32 mouse cellular contexts compared by ENCODE assay signal in genomic region chrX:13234709-13235108, GRCm38 (mm10). TPM values are rescaled to one million over a fixed set of nuclear protein-coding genes. Genes with fewer than 3 reads are reported as not detected.
DNase-seq lines count a peak whose midpoint lies in the region; ATAC-seq and TF ChIP-seq lines count a peak whose summit lies in the region.
"Had no signal": no experiment of that assay in that cellular context is flagged by ENCODE, and none has a peak within 500 bp of the region (broad histone marks: within the 10 kb centered on the region; RNA-seq: fewer than 3 reads in every experiment).

No protein-coding gene starts in this region.

- peaks cover 66% of the 10 kb centered on the region for H3K4me1 ChIP-seq in megakaryocyte, embryonic 14.5 days
- H3K4me1 ChIP-seq in intestine, postnatal 0 days (replicated peaks; ENCODE audit: control insufficient read depth, insufficient read depth, low read length): no peaks in the 10 kb centered on the region
- H3K4me1 ChIP-seq: embryonic facial prominence, embryonic 12.5 days had no signal

- H3K27me3 ChIP-seq in megakaryocyte, embryonic 14.5 days (replicated peaks): peaks cover 11% of the 10 kb centered on the region
- no peaks in the 10 kb centered on the region for H3K27me3 ChIP-seq in intestine, postnatal 0 days (replicated peaks; ENCODE audit: control insufficient read depth, insufficient read depth, low read length)
- H3K27me3 ChIP-seq: liver, embryonic 15.5 days; neural tube, embryonic 12.5 days had no signal

- H3K4me3 ChIP-seq in megakaryocyte, embryonic 14.5 days (replicated peaks): peak overlapping the region; percentile 67
- H3K4me3 ChIP-seq in intestine, postnatal 0 days (ENCODE audit: low read depth, low read length): no peak overlapping the region
- H3K4me3 ChIP-seq: embryonic facial prominence, embryonic 12.5 days; heart, embryonic 10.5 days; heart, embryonic 15.5 days; hindbrain, embryonic 12.5 days; limb, embryonic 15.5 days; liver, embryonic 15.5 days; midbrain, embryonic 10.5 days; myocyte; neural tube, embryonic 12.5 days had no signal

- no peak for TF ChIP-seq CTCF in intestine, postnatal 0 days (IDR thresholded peaks at IDR 0.05; ENCODE audit: low read depth)

- 24% methylated on average over 4 of the region's 4 CpGs for WGBS in intestine, postnatal 0 days

- no peaks in the 10 kb centered on the region for H3K9me3 ChIP-seq in megakaryocyte, embryonic 14.5 days
- H3K9me3 ChIP-seq in intestine, postnatal 0 days (ENCODE audit: control insufficient read depth): no peaks in the 10 kb centered on the region
- H3K9me3 ChIP-seq: embryonic facial prominence, embryonic 12.5 days; heart, embryonic 10.5 days; heart, embryonic 15.5 days; hindbrain, embryonic 12.5 days; limb, embryonic 15.5 days; liver, embryonic 15.5 days; midbrain, embryonic 10.5 days; neural tube, embryonic 12.5 days had no signal

- H3K4me2 ChIP-seq in intestine, postnatal 0 days (replicated peaks; ENCODE audit: low read depth): no peak overlapping the region
- H3K4me2 ChIP-seq: embryonic facial prominence, embryonic 12.5 days; heart, embryonic 15.5 days; hindbrain, embryonic 12.5 days; limb, embryonic 15.5 days; liver, embryonic 15.5 days; lung, embryonic 14.5 days; neural tube, embryonic 12.5 days had no signal

- no peak overlapping the region for H3K9ac ChIP-seq in intestine, postnatal 0 days (ENCODE audit: low read depth, low read length)
- H3K9ac ChIP-seq: embryonic facial prominence, embryonic 12.5 days; heart, embryonic 15.5 days; hindbrain, embryonic 12.5 days; limb, embryonic 15.5 days; liver, embryonic 15.5 days; lung, embryonic 14.5 days; neural tube, embryonic 12.5 days had no signal

- H3K36me3 ChIP-seq in megakaryocyte, embryonic 14.5 days (replicated peaks; ENCODE audit: low read length): no peaks in the 10 kb centered on the region
- H3K36me3 ChIP-seq in intestine, postnatal 0 days (ENCODE audit: control insufficient read depth, insufficient read depth): no peaks in the 10 kb centered on the region
- H3K36me3 ChIP-seq: embryonic facial prominence, embryonic 12.5 days; heart, embryonic 10.5 days; heart, embryonic 15.5 days; hindbrain, embryonic 12.5 days; limb, embryonic 15.5 days; liver, embryonic 15.5 days; midbrain, embryonic 10.5 days; neural tube, embryonic 12.5 days had no signal

- DNase-seq in kidney, postnatal 14 days: peak; percentile 3
- no peak for DNase-seq in kidney, adult 18-20 months
- DNase-seq in MN1 (ENCODE audit: low spot score): no peak
- DNase-seq in spleen, postnatal 36 days (ENCODE audit: low spot score in 2 of 2): no peak
- DNase-seq: adrenal gland, adult 8-10 months; B cell, adult 2 months; cerebellum, adult 8-10 months; cerebellum, postnatal 25 days; embryo, embryonic 11 days; gastrocnemius, postnatal 14 days; heart, postnatal 36 days; kidney, adult 11 months; layer of hippocampus, adult 9-11 months; lung, embryonic 14.5 days; right cerebral cortex, adult 18-20 months; right cerebral cortex, postnatal 4 days had no signal

- peak overlapping the region; percentile 62 for H3K27ac ChIP-seq in intestine, postnatal 0 days (ENCODE audit: low read depth, low read length)
- H3K27ac ChIP-seq: embryonic facial prominence, embryonic 12.5 days; heart, embryonic 10.5 days; heart, embryonic 15.5 days; hindbrain, embryonic 12.5 days; hindbrain, postnatal 0 days; limb, embryonic 15.5 days; liver, embryonic 15.5 days; macrophage; midbrain, embryonic 10.5 days; neural tube, embryonic 12.5 days had no signal

- no peak for ATAC-seq in megakaryocyte, adult 5-6 weeks (ENCODE audit: poor library complexity, severe bottlenecking)
- ATAC-seq in intestine, postnatal 0 days: no peak
- ATAC-seq: forebrain, embryonic 14.5 days; hindbrain, postnatal 0 days; midbrain, embryonic 16.5 days had no signal

RNA-seq across cellular contexts. Expression of gene Ddx3x, which starts 46.1 kb away (rescaled TPM):
- polyA plus RNA-seq in megakaryocyte, embryonic 14.5 days (2012; ENCODE audit: insufficient read depth, low replicate concordance): 0.35 and 5.9 TPM in 2 replicates
- total RNA-seq in megakaryocyte, adult 5-6 weeks (2015): 177 and 179 TPM in 2 replicates
- 384 and 435 TPM in 2 replicates for total RNA-seq in megakaryocyte, adult 5-6 weeks (2017)
- 84.5 and 92.6 TPM in 2 replicates for polyA plus RNA-seq in intestine, postnatal 0 days (2015; fragmentation: Nextera tagmentation; extraction: Ambion mirVana)

Comparison
In these comparisons a context has a peak if more than half of its experiments do, and no peak if none do; other contexts are left out.
1. RNA of gene Ddx3x, which starts 46.1 kb away (polyA plus RNA-seq): 84.5 to 92.6 TPM in intestine, postnatal 0 days; 0.35 to 5.9 TPM in megakaryocyte, embryonic 14.5 days; every median in the first group is over 10 times any median in the second.